Mouse (Mus musculus): ENCODE results near the gene Vmn2r4.
"Not testable (repeated sequence)": the region's sequence is repeated elsewhere in the genome, so short reads cannot be mapped to it uniquely, and the experiment has no call there.

Vmn2r4 gene

DNA sequence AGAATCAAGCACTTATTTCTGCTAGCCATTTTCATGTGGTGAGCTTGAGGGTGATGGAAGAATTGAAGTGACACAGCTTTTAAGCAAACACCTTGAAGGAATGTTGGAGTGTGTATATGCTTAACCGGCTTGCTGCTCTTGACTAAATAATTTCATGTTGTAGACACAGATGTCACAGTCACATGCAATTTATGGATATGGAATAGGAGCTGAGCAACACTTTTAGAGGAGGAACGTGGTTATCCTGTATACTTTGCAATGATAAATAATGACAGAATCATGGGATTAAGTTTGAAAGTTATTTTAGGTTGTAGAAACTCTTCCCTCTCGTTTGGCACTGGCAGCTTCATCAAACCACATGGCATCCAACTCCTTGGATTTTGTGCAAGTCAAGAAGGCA is at the start of gene Vmn2r4:
TSS of gene Vmn2r4 (minus strand) at position 101 of the 400 bp plus-strand sequence.
- not testable (repeated sequence) for DNase-seq

DNA sequence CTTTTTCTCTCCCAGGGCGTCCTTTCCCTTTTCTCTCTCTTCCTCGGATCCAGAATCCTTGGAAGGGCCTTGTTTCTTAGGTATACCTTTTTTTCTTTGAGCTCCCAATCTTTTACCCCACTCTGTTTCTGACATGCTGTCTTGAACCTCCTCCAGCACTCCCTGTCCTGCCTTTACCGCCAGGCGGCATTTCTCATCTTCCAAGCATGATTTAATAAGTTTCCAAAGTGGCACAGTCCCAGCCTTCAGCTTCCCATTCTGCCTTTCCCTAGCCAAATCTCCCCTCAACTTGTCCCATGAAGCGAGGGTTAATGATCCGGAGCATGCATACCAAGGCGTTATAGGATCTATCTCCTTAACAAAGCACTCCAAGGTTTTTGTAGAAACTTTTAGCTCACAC is 19.1 kb upstream of the Vmn2r4 start:
- not testable (repeated sequence) for DNase-seq

DNA sequence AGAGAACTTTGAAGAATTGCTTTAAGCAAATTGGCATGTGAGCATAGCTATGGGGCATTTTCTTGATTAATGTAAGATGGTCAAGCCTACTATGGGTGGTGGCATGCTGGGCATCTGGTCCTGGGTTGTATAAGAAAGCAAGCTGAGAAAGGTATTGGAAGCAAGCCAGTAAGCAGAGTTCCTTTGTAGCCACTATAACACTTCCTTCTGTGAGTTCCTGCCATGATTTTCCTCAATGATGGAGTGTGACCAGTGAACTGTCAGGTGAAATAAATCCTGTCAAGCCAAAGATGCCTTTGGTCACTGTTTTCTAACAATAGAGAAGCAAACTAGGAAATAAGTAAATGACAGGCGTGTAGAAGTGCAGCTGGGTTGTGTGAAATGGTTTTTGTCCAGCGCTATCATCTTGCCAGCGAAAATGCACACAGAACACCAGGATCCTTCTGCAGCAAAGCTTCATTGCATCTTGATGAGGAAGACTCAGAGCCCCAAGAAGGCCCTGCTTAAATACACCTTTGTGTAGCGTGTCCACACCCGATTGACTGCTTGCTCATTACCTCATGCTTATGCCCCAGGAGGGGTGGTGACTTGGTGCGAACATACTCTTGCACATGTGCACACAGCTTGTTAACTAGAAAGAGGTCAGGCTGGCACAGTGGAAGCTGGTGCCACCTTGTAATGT is 13.1 kb upstream of the Vmn2r4 start:
- not testable (repeated sequence) for DNase-seq

DNA sequence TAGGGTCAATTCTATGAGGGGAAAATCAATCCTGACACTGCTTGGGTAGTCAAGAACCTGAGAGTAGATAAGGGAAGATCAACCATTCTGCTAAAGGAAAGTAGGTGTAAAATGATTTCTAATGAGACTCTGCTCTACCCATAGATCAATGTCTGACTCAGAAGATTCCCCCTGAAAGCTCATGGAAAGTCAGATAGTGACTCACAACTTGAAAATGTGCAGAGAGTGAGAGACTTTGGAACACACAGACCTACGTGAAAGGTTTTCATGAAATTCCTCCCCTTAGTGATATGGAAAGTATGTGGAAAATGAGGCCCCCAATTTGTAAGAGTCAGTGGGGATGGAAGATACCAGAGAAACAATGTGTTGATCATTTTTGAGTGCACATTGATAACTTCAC is 7.0 kb upstream of the Vmn2r4 start:
- DNase-seq = not testable (repeated sequence)

DNA sequence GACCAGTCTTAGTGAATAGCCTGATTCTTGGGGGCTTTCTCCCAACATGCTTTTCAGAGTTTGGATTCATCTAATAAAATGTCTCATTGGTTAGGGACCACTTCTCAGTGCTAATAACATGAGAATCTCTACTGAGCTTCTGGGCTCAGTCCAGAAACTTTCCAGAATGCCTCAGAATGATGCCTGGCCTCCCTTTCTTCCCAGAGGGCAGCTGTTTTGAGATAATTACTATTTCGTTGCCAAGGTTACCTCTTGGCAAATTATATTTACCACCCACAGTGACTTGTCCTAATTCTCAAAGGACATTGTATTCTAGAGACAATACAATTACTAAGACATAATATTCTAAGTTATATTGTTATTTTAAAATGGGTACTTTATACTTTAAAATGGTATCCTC is 2.3 kb upstream of the Vmn2r4 start:
- not testable (repeated sequence) for DNase-seq

DNA sequence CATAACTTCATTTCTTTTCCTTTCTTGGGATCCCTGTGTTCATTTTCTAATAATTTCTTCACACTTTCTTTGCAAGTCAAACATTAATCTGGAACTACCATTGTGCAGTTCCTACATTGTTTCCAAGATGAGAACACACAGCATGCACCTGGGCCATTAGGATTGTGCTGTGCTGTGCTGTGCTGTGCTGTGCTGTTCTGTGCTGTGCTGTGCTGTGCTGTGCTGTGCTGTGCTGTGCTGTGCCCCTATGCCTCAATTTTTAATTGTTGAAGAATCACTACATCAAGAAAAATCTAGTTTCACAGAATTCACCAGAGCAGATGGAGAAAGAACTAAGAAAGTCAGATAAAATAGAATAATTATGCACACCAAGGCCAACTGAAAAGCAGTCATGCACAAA is 915 bp downstream of the Vmn2r4 start:
- DNase-seq = not testable (repeated sequence)

DNA sequence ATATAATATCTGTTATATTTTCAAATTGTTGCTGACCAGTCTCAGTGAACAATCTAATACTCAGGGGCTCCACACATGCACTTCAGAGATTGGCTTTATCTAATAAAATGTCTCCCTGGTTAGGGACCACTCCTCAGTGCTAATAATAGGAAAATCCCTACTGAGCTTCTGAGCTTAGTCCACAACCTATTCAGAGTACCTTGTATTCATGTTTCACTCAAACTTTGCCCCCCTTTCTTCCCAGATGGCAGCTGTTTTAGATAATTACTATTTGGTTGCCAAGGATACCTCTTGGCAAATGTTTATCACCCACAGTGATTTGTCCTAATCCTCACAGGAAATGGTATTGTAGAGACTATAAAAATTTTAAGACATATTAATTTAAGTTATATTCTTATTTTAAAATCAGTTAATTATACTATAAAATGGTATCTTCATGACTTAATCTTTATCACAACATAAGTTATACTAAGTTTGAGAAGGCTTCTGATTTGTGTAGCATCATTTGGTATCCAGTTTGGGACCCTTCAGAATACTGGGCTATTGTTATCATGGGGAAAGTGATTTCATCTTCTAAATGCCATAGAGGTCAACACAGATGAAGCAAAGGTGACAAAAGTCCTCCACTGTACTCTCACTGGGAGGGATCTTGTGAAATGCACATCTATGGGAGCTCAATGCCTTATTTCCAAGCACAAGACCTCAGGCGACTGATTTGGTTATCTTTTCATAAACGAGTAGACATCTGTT is 55.7 kb downstream of the Vmn2r4 start:
- DNase-seq = no peak

Measured in thymus, postnatal 36 days (tissue).